Comparison of ENCODE assay signal across 16 mouse cellular contexts in the genomic region with DNA sequence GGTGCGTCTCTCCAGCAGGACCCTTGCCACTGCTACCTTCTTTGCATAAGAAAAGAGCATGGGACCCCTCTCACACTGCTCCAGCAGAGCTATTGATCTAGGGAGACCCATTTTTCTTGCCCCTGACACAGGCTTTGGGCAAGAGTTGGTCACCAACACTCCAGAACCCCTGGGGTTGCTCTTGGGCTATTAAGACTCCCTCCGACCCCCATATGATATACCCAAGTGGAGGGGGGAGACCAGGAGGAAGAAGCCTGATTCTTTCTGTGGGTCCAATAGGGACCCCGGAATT. TPM values are rescaled to one million over a fixed set of nuclear protein-coding genes. Genes with fewer than 3 reads are reported as not detected.
DNase-seq lines count a peak whose midpoint lies in the region; ATAC-seq lines count a peak whose summit lies in the region.
"Had no signal": no experiment of that assay in that cellular context is flagged by ENCODE, and none has a peak within 500 bp of the region (broad histone marks: within the 10 kb centered on the region; RNA-seq: fewer than 3 reads in every experiment).

No protein-coding gene starts in this region.

- ATAC-seq in forebrain, embryonic 16.5 days: no peak
- no peak for ATAC-seq in hindbrain, embryonic 16.5 days
- no peak for ATAC-seq in liver, embryonic 12.5 days
- ATAC-seq in embryonic facial prominence, embryonic 14.5 days (ENCODE audit: low read depth): no peak
- ATAC-seq: intestine, embryonic 16.5 days had no signal

- H3K27me3 ChIP-seq in forebrain, embryonic 10.5 days (ENCODE audit: poor library complexity, severe bottlenecking): peaks cover 82% of the 10 kb centered on the region
- H3K27me3 ChIP-seq in forebrain, embryonic 16.5 days (replicated peaks; ENCODE audit: control insufficient read depth, insufficient read depth, low read length): peaks cover 41% of the 10 kb centered on the region
- peaks cover 78% of the 10 kb centered on the region for H3K27me3 ChIP-seq in hindbrain, embryonic 10.5 days (ENCODE audit: insufficient read depth, poor library complexity, severe bottlenecking)
- peaks cover 40% of the 10 kb centered on the region for H3K27me3 ChIP-seq in hindbrain, embryonic 16.5 days (replicated peaks; ENCODE audit: control insufficient read depth, insufficient read depth, low read length)
- peaks cover 71% of the 10 kb centered on the region for H3K27me3 ChIP-seq in liver, embryonic 12.5 days (replicated peaks)
- peaks cover 45% of the 10 kb centered on the region for H3K27me3 ChIP-seq in embryonic facial prominence, embryonic 14.5 days (replicated peaks; ENCODE audit: control insufficient read depth, insufficient read depth, low read length)
- H3K27me3 ChIP-seq: CH12.LX had no signal

- H3K4me1 ChIP-seq in forebrain, embryonic 10.5 days: peaks cover 70% of the 10 kb centered on the region
- peaks cover 25% of the 10 kb centered on the region for H3K4me1 ChIP-seq in forebrain, embryonic 16.5 days (replicated peaks; ENCODE audit: control insufficient read depth, insufficient read depth, low read length)
- H3K4me1 ChIP-seq in hindbrain, embryonic 10.5 days (replicated peaks): peaks cover 69% of the 10 kb centered on the region
- H3K4me1 ChIP-seq in hindbrain, embryonic 16.5 days (ENCODE audit: control insufficient read depth, insufficient read depth, low read depth, low read length): peaks cover 30% of the 10 kb centered on the region
- H3K4me1 ChIP-seq in liver, embryonic 12.5 days: peaks cover 71% of the 10 kb centered on the region
- peaks cover 38% of the 10 kb centered on the region for H3K4me1 ChIP-seq in embryonic facial prominence, embryonic 14.5 days (ENCODE audit: control insufficient read depth, insufficient read depth, low read length)

- no peak overlapping the region for H3K9ac ChIP-seq in forebrain, embryonic 16.5 days (replicated peaks; ENCODE audit: low read depth, low read length)
- no peak overlapping the region for H3K9ac ChIP-seq in hindbrain, embryonic 16.5 days (ENCODE audit: low read depth, low read length)
- H3K9ac ChIP-seq in liver, embryonic 12.5 days: no peak overlapping the region
- H3K9ac ChIP-seq in embryonic facial prominence, embryonic 14.5 days (ENCODE audit: low read depth, low read length): no peak overlapping the region
- H3K9ac ChIP-seq: lung, embryonic 15.5 days had no signal

- peaks cover 4% of the 10 kb centered on the region; the same call in 1 of the 2 replicates for H3K36me3 ChIP-seq in forebrain, embryonic 10.5 days (replicated peaks)
- no peaks in the 10 kb centered on the region for H3K36me3 ChIP-seq in forebrain, embryonic 16.5 days (ENCODE audit: control insufficient read depth, insufficient read depth)
- peaks cover 5% of the 10 kb centered on the region; the same call in 1 of the 2 replicates for H3K36me3 ChIP-seq in hindbrain, embryonic 10.5 days
- H3K36me3 ChIP-seq in hindbrain, embryonic 16.5 days (ENCODE audit: control insufficient read depth, insufficient read depth, low read length): peaks cover 3% of the 10 kb centered on the region; the same call in 1 of the 2 replicates
- H3K36me3 ChIP-seq in liver, embryonic 12.5 days: peaks cover 17% of the 10 kb centered on the region
- H3K36me3 ChIP-seq in embryonic facial prominence, embryonic 14.5 days (ENCODE audit: control insufficient read depth, insufficient read depth, low read length): no peaks in the 10 kb centered on the region
- H3K36me3 ChIP-seq: lung, embryonic 15.5 days had no signal

- H3K27ac ChIP-seq in forebrain, embryonic 10.5 days: no peak overlapping the region
- no peak overlapping the region for H3K27ac ChIP-seq in forebrain, embryonic 16.5 days (ENCODE audit: low read length)
- no peak overlapping the region for H3K27ac ChIP-seq in hindbrain, embryonic 10.5 days
- no peak overlapping the region for H3K27ac ChIP-seq in hindbrain, embryonic 16.5 days (ENCODE audit: low read depth, low read length)
- H3K27ac ChIP-seq in liver, embryonic 12.5 days: no peak overlapping the region
- H3K27ac ChIP-seq in embryonic facial prominence, embryonic 14.5 days (replicated peaks; ENCODE audit: low read depth, low read length): no peak overlapping the region
- H3K27ac ChIP-seq: layer of hippocampus, adult 2 months; lung, embryonic 15.5 days had no signal

- DNase-seq in forebrain, embryonic 10.5 days (ENCODE audit: extremely low spot score, low spot score): no peak
- DNase-seq in hindbrain, embryonic 10.5 days (ENCODE audit: low spot score): no peak
- no peak for DNase-seq in liver
- DNase-seq in embryonic facial prominence, embryonic 14.5 days (ENCODE audit: low spot score): no peak
- DNase-seq in natural killer cell, adult 2 months (ENCODE audit: low spot score in 2 of 2): no peak
- DNase-seq: cerebellum, adult 2 months; gastrocnemius, postnatal 36 days; heart, postnatal 4 days; right cerebral cortex, postnatal 14 days had no signal

- H3K9me3 ChIP-seq in forebrain, embryonic 10.5 days: no peaks in the 10 kb centered on the region
- no peaks in the 10 kb centered on the region for H3K9me3 ChIP-seq in forebrain, embryonic 16.5 days (ENCODE audit: control insufficient read depth, low read length)
- no peaks in the 10 kb centered on the region for H3K9me3 ChIP-seq in hindbrain, embryonic 10.5 days
- H3K9me3 ChIP-seq in hindbrain, embryonic 16.5 days (ENCODE audit: control insufficient read depth, low read length): no peaks in the 10 kb centered on the region
- H3K9me3 ChIP-seq in liver, embryonic 12.5 days (replicated peaks): no peaks in the 10 kb centered on the region
- no peaks in the 10 kb centered on the region for H3K9me3 ChIP-seq in embryonic facial prominence, embryonic 14.5 days (ENCODE audit: control insufficient read depth, low read length)
- H3K9me3 ChIP-seq: lung, embryonic 15.5 days had no signal

- WGBS in forebrain, embryonic 10.5 days: 4% methylated on average over 3 of the region's 3 CpGs
- WGBS in forebrain, embryonic 16.5 days: 7% methylated on average over 3 of the region's 3 CpGs
- WGBS in hindbrain, embryonic 10.5 days: 10% methylated on average over 3 of the region's 3 CpGs
- 11% methylated on average over 3 of the region's 3 CpGs for WGBS in hindbrain, embryonic 16.5 days
- 53% methylated on average over 3 of the region's 3 CpGs for WGBS in liver, embryonic 12.5 days (ENCODE audit: insufficient replicate concordance)
- 15% methylated on average over 3 of the region's 3 CpGs for WGBS in embryonic facial prominence, embryonic 14.5 days

- H3K4me2 ChIP-seq in forebrain, embryonic 16.5 days (ENCODE audit: low read length): no peak overlapping the region
- H3K4me2 ChIP-seq in hindbrain, embryonic 16.5 days (ENCODE audit: low read length): no peak overlapping the region
- H3K4me2 ChIP-seq in liver, embryonic 12.5 days: peak overlapping the region; percentile 95; the same call in 1 of the 2 replicates
- no peak overlapping the region for H3K4me2 ChIP-seq in embryonic facial prominence, embryonic 14.5 days (ENCODE audit: low read depth, low read length)
- H3K4me2 ChIP-seq: lung, embryonic 15.5 days had no signal

- peak overlapping the region; percentile 67 for H3K4me3 ChIP-seq in forebrain, embryonic 10.5 days
- H3K4me3 ChIP-seq in forebrain, embryonic 16.5 days (replicated peaks; ENCODE audit: low read length): no peak overlapping the region
- H3K4me3 ChIP-seq in hindbrain, embryonic 10.5 days: peak overlapping the region; percentile 66
- no peak overlapping the region for H3K4me3 ChIP-seq in hindbrain, embryonic 16.5 days (ENCODE audit: low read length)
- H3K4me3 ChIP-seq in liver, embryonic 12.5 days: peak overlapping the region; percentile 80; the same call in 1 of the 2 replicates
- 0 out of 2 replicates have a peak overlapping the region, but pooled peaks have one; percentile 1 for H3K4me3 ChIP-seq in embryonic facial prominence, embryonic 14.5 days (ENCODE audit: low read depth, low read length)
- H3K4me3 ChIP-seq: layer of hippocampus, adult 2 months; lung, embryonic 15.5 days had no signal

RNA-seq across cellular contexts. Expression of gene Wnk4, which starts 3.6 kb away (rescaled TPM):
- 5.4 and 6.4 TPM in 2 replicates for polyA plus RNA-seq in forebrain, embryonic 10.5 days (2016; fragmentation: Nextera tagmentation; extraction: Ambion mirVana)
- polyA plus RNA-seq in forebrain, embryonic 16.5 days (2015; fragmentation: Nextera tagmentation; extraction: Ambion mirVana): 5.8 and 6.2 TPM in 2 replicates
- 6.7 and 7.6 TPM in 2 replicates for polyA plus RNA-seq in hindbrain, embryonic 10.5 days (2016; fragmentation: Nextera tagmentation; extraction: Ambion mirVana)
- polyA plus RNA-seq in hindbrain, embryonic 16.5 days (2015; fragmentation: Nextera tagmentation; extraction: Ambion mirVana): 7.2 and 7.3 TPM in 2 replicates
- polyA plus RNA-seq in liver, embryonic 12.5 days (2016; fragmentation: Nextera tagmentation; extraction: Ambion mirVana): 11.3 and 12.3 TPM in 2 replicates
- polyA plus RNA-seq in embryonic facial prominence, embryonic 14.5 days (2014; fragmentation: Nextera tagmentation; extraction: Ambion mirVana): 10.7 and 11.9 TPM in 2 replicates

RNA-seq across cellular contexts. Expression of gene Vps25, which starts 10.4 kb away (rescaled TPM):
- 128 and 129 TPM in 2 replicates for polyA plus RNA-seq in forebrain, embryonic 10.5 days (2016; fragmentation: Nextera tagmentation; extraction: Ambion mirVana)
- 91.1 and 93.3 TPM in 2 replicates for polyA plus RNA-seq in forebrain, embryonic 16.5 days (2015; fragmentation: Nextera tagmentation; extraction: Ambion mirVana)
- 135 TPM in 2 replicates for polyA plus RNA-seq in hindbrain, embryonic 10.5 days (2016; fragmentation: Nextera tagmentation; extraction: Ambion mirVana)
- polyA plus RNA-seq in hindbrain, embryonic 16.5 days (2015; fragmentation: Nextera tagmentation; extraction: Ambion mirVana): 128 and 131 TPM in 2 replicates
- polyA plus RNA-seq in liver, embryonic 12.5 days (2016; fragmentation: Nextera tagmentation; extraction: Ambion mirVana): 106 TPM in 2 replicates
- polyA plus RNA-seq in embryonic facial prominence, embryonic 14.5 days (2014; fragmentation: Nextera tagmentation; extraction: Ambion mirVana): 111 and 116 TPM in 2 replicates

RNA-seq across cellular contexts. Expression of gene Cntd1, which starts 14.9 kb away (rescaled TPM):
- 0.77 and 1.0 TPM in 2 replicates for polyA plus RNA-seq in forebrain, embryonic 10.5 days (2016; fragmentation: Nextera tagmentation; extraction: Ambion mirVana)
- 0.91 TPM in 2 replicates for polyA plus RNA-seq in forebrain, embryonic 16.5 days (2015; fragmentation: Nextera tagmentation; extraction: Ambion mirVana)
- polyA plus RNA-seq in hindbrain, embryonic 10.5 days (2016; fragmentation: Nextera tagmentation; extraction: Ambion mirVana): 0.95 and 1.9 TPM in 2 replicates
- 0.83 and 1.0 TPM in 2 replicates for polyA plus RNA-seq in hindbrain, embryonic 16.5 days (2015; fragmentation: Nextera tagmentation; extraction: Ambion mirVana)
- polyA plus RNA-seq in liver, embryonic 12.5 days (2016; fragmentation: Nextera tagmentation; extraction: Ambion mirVana): 0.74 and 1.3 TPM in 2 replicates
- 0.90 and 1.6 TPM in 2 replicates for polyA plus RNA-seq in embryonic facial prominence, embryonic 14.5 days (2014; fragmentation: Nextera tagmentation; extraction: Ambion mirVana)

RNA-seq across cellular contexts. Expression of gene Coa3, which starts 15.0 kb away (rescaled TPM):
- polyA plus RNA-seq in forebrain, embryonic 10.5 days (2016; fragmentation: Nextera tagmentation; extraction: Ambion mirVana): 186 and 194 TPM in 2 replicates
- polyA plus RNA-seq in forebrain, embryonic 16.5 days (2015; fragmentation: Nextera tagmentation; extraction: Ambion mirVana): 191 and 197 TPM in 2 replicates
- 227 and 244 TPM in 2 replicates for polyA plus RNA-seq in hindbrain, embryonic 10.5 days (2016; fragmentation: Nextera tagmentation; extraction: Ambion mirVana)
- polyA plus RNA-seq in hindbrain, embryonic 16.5 days (2015; fragmentation: Nextera tagmentation; extraction: Ambion mirVana): 226 and 232 TPM in 2 replicates
- polyA plus RNA-seq in liver, embryonic 12.5 days (2016; fragmentation: Nextera tagmentation; extraction: Ambion mirVana): 144 and 150 TPM in 2 replicates
- 180 and 181 TPM in 2 replicates for polyA plus RNA-seq in embryonic facial prominence, embryonic 14.5 days (2014; fragmentation: Nextera tagmentation; extraction: Ambion mirVana)

RNA-seq across cellular contexts. Expression of gene Ramp2, which starts 18.1 kb away (rescaled TPM):
- polyA plus RNA-seq in forebrain, embryonic 10.5 days (2016; fragmentation: Nextera tagmentation; extraction: Ambion mirVana): 54.8 and 57.3 TPM in 2 replicates
- polyA plus RNA-seq in forebrain, embryonic 16.5 days (2015; fragmentation: Nextera tagmentation; extraction: Ambion mirVana): 67.4 and 72.0 TPM in 2 replicates
- 63.9 and 72.3 TPM in 2 replicates for polyA plus RNA-seq in hindbrain, embryonic 10.5 days (2016; fragmentation: Nextera tagmentation; extraction: Ambion mirVana)
- 100 and 108 TPM in 2 replicates for polyA plus RNA-seq in hindbrain, embryonic 16.5 days (2015; fragmentation: Nextera tagmentation; extraction: Ambion mirVana)
- 32.6 and 33.5 TPM in 2 replicates for polyA plus RNA-seq in liver, embryonic 12.5 days (2016; fragmentation: Nextera tagmentation; extraction: Ambion mirVana)
- polyA plus RNA-seq in embryonic facial prominence, embryonic 14.5 days (2014; fragmentation: Nextera tagmentation; extraction: Ambion mirVana): 128 and 154 TPM in 2 replicates

Comparison
In these comparisons a context has a peak if more than half of its experiments do, and no peak if none do; other contexts are left out.
1. H3K4me3 ChIP-seq: peak in forebrain, embryonic 10.5 days (single experiment), hindbrain, embryonic 10.5 days (single experiment), liver, embryonic 12.5 days (single experiment) and embryonic facial prominence, embryonic 14.5 days (single experiment); none in forebrain, embryonic 16.5 days (single experiment) and hindbrain, embryonic 16.5 days (single experiment).